Mouse (Mus musculus) heart, adult 9 months (tissue): ENCODE data around the gene Polr2i.
"Not testable (repeated sequence)": the region's sequence is repeated elsewhere in the genome, so short reads cannot be mapped to it uniquely, and the experiment has no call there.

Experiments
- DNase-seq, 2 experiments: peaks; one replicate each; pipeline ENCODE4 v3.0.0; 2022; ENCODE audit warnings: low spot score in 2 of 2

The Polr2i gene

GRCm38 (mm10) chr7:30204380-30204779 is 27.4 kb upstream of the Polr2i start:
- DNase-seq: no peak

- DNase-seq: peak in 1 of 2 experiments; percentile 70
Observed at GRCm38 (mm10) chr7:30205383-30205782, 26.4 kb upstream of the Polr2i start.

- not testable (repeated sequence) for DNase-seq
Observed at GRCm38 (mm10) chr7:30206364-30206763, 25.4 kb upstream of the Polr2i start.

GRCm38 (mm10) chr7:30211025-30211424 is 20.7 kb upstream of the Polr2i start:
- no peak for DNase-seq

GRCm38 (mm10) chr7:30213881-30214280 is 17.9 kb upstream of the Polr2i start:
- DNase-seq: no peak

- no peak for DNase-seq
Observed at GRCm38 (mm10) chr7:30215875-30216274, 15.9 kb upstream of the Polr2i start.

GRCm38 (mm10) chr7:30216723-30217151 is 15.0 kb upstream of the Polr2i start:
- DNase-seq: peak; percentile 64 to 66

GRCm38 (mm10) chr7:30217277-30217676 is 14.5 kb upstream of the Polr2i start:
- no peak for DNase-seq

GRCm38 (mm10) chr7:30219293-30220007 is 12.3 kb upstream of the Polr2i start:
- DNase-seq: no peak

- no peak for DNase-seq
Observed at GRCm38 (mm10) chr7:30220008-30220356, 11.8 kb upstream of the Polr2i start.

GRCm38 (mm10) chr7:30221433-30221832 is 10.3 kb upstream of the Polr2i start:
- DNase-seq: no peak

GRCm38 (mm10) chr7:30222205-30222604 is 9.5 kb upstream of the Polr2i start:
- DNase-seq: no peak

- no peak for DNase-seq
Observed at GRCm38 (mm10) chr7:30224206-30224605, 7.5 kb upstream of the Polr2i start.

GRCm38 (mm10) chr7:30231328-30231668 is 450 bp upstream of the Polr2i start:
- DNase-seq: peak in 1 of 2 experiments; percentile 27

- DNase-seq: peak; percentile 27 to 36
Observed at GRCm38 (mm10) chr7:30232631-30233148, 942 bp downstream of the Polr2i start.

GRCm38 (mm10) chr7:30233387-30233786 is 1.6 kb downstream of the Polr2i start:
- DNase-seq: no peak

- no peak for DNase-seq
Observed at GRCm38 (mm10) chr7:30234276-30234858, 2.6 kb downstream of the Polr2i start.

- no peak for DNase-seq
Observed at GRCm38 (mm10) chr7:30235091-30235490, 3.3 kb downstream of the Polr2i start.

- no peak for DNase-seq
Observed at GRCm38 (mm10) chr7:30235625-30236024, 3.9 kb downstream of the Polr2i start, which contains the start of gene Ovol3. Gene Ovol3 (minus strand): TSS chr7:30235725.

- not testable (repeated sequence) for DNase-seq
Observed at GRCm38 (mm10) chr7:30237374-30237773, 5.6 kb downstream of the Polr2i start.

GRCm38 (mm10) chr7:30251956-30252954 is 20.5 kb downstream of the Polr2i start:
- peak in 1 of 2 experiments; percentile 6 for DNase-seq

GRCm38 (mm10) chr7:30265041-30265440 is 33.3 kb downstream of the Polr2i start:
- DNase-seq: no peak
